Mouse (Mus musculus) 3T3-L1 (cell line): ENCODE measurements around the gene Fam219a.

Experiments used
- DNase-seq: peaks from one replicate; pipeline ENCODE4 v3.0.0-alpha.2; 2015; ENCODE audit warnings: low read depth, low spot score

Gene Fam219a

GRCm38 (mm10) chr4:41569411-41569885, at the start of gene Fam219a, which contains the start of gene Dnaic1:
Gene Fam219a, minus strand, starts transcription at chr4:41569538.
Gene Dnaic1, plus strand, starts transcription at chr4:41569775.
- peak; percentile 98 for DNase-seq

DNA sequence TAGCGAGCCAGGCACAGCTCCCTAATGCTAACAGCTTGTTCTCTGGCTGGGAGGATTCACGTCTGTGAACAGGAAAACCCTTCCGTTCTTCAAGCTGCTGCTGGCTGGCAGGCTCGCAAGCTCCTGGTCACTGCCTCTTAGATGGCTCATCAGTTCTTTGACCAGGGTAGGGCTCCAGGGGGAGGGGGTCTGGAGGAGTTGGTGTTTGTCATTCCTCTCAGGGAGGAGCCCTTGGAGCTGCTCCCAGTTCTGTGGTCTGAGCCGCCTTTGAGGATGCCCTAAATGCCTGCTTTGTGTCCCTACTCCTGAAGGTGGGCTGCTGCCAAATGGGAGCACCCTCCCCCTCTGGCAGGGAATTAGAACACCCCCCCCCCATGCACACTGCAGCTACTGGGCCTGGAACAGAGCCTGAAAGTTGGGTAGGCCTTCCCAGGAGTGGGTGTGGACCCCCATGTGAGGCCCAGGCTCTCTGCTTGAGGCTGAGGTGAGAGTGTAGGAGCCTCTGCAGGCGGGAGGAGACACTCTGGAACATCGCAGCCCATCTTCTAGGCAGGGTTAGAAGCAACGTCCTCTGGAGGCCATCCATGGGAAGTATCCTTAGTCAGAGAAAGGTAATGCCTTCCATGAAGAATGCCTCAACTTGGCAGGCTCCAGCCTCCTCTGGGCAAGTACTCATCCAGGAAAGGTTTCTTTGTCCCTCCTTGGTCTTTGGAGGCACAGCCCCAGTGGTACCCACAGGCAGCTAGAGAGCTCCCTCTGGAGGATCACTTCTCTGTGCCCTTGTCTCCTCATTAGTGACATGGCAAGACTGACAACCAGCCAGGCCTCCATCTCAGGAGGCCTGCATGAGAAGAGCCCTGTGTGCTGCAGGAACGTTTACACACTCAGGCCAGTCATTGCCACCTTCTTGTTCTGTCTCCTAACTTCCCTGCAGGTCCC, 46.6 kb upstream of the Fam219a start:
- peak; percentile 50 for DNase-seq

DNA sequence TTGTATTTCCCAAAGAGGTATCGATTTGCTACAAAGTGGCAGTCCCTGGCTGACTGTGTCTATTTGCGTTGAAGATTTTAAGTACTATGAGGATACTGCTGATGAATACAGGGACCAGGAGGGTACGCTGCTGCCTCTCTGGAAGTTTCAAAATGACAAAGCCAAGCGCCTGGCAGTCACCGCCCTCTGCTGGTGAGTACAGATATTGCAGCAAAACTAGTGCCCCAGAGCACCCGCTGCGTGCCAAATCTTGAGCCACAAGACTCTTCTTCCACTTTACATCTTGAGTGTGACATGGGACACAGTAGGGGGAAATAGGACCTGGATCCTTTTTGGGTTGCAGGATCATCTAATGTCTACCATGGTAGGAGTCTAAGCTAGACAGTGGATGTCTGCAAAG, 44.8 kb upstream of the Fam219a start:
- DNase-seq, result peak; percentile 81

- no peak for DNase-seq
Observed at GRCm38 (mm10) chr4:41612166-41612565, 42.8 kb upstream of the Fam219a start.

GRCm38 (mm10) chr4:41610594-41610980, 41.2 kb upstream of the Fam219a start:
- DNase-seq, result no peak

DNA sequence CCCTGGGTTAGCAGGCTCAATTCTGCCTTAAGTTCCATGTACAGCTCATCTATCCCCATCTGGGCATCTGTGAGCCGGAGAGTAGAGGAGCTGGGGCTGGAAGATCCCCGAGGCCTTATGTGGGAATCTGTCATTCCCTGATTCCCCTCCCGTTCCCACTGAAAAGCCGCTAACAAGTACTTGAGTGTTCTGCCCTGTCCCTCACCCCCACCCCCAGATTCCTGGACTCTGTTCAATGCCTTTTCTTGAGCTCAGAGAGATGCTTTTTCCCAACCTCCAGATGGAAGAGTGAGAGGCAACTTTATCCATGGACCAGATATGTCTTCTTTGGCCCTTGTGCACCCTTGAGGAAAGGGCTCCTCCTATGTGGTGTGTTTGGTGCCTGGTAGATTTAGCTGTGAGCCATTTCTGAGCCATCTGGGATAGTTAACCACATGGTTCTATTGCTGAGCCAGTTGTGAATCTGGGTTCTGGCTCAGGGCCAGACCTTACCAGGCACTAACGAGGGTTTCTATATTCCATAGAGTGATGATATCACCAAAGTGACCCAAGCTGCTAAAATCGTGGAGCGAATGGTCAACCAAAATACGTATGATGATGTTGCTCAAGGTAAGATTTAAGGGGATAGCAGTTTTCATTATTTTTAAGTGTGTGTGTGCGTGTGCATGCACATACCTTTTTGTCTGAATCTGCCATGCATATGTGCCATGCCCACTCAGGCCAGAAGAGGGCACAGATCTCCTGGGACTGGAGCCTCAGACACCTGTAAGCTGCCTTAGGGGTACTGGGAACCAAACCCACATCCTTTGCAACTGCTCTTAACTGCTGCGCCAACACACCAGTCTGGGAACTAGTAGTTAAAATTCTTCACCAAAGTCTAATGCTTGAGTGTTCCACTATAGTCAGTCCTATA, 40.6 kb upstream of the Fam219a start:
- DNase-seq, result no peak

- DNase-seq, result peak; percentile 71
Observed at GRCm38 (mm10) chr4:41606784-41607183, 37.4 kb upstream of the Fam219a start.

GRCm38 (mm10) chr4:41604476-41605396, 35.4 kb upstream of the Fam219a start:
- peak; percentile 14 for DNase-seq

- no peak for DNase-seq
Observed at GRCm38 (mm10) chr4:41602818-41603217, 33.5 kb upstream of the Fam219a start.

- no peak for DNase-seq
Observed at GRCm38 (mm10) chr4:41583353-41583752, 14.0 kb upstream of the Fam219a start.

DNA sequence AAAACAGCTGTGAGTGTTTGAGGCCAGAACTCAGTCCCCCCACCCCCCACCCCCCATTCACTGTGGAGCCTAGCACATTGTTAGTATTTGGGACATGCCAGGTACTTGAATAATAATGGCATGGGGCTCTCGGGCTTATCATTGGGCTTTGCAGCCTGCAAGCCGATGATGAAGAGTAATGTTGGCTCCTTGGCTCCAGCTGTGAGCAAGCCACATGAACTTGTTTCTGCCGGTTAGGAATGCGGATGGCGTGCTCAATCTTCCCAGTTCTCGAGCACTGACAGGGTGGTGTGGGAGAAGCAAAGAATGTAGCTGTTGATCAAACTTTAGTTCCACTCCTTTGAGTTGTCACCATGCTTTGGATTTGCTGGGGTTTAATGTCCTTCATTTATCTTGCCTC, 6.6 kb upstream of the Fam219a start:
- DNase-seq, result no peak

DNA sequence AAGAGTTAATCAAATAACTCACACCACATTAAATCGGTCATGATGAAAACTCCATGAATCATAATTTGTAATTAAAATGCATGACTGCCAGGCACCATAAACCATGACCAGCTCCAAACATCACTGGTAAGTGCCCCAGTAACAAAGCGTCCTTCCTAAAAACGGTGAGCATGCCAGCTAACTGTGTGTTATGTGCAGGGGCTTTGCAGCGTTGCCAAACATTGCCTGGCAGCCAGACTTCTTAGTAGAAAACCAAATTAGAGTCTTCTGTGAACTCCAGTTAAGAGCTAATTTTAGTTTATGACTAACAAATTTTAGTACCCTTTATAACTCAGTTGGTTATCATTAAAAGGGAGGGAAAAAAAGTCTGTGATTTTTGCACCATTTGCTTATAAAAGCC, 4.2 kb upstream of the Fam219a start:
- DNase-seq, result no peak

DNA sequence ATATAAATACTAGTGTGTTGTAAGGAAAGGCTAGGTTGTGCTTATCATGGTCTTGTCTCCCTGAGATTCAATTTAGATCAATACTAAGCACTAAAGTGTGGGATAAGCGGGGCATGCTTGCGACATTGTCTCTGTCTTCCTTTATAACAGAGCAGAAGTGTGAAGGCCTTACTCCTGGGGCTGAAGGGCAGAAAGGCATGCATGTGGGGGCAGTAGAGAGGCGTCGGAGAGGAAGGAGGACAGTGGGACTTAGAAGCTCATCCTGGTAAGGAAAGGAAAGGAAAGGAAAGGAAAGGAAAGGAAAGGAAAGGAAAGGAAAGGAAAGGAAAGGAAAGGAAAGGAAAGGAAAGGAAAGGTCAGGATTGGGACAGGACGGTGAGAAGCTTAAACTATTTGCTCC, 2.2 kb upstream of the Fam219a start:
- DNase-seq, result peak; percentile 43

GRCm38 (mm10) chr4:41568682-41569410, 492 bp downstream of the Fam219a start:
- peak; percentile 55 for DNase-seq

DNA sequence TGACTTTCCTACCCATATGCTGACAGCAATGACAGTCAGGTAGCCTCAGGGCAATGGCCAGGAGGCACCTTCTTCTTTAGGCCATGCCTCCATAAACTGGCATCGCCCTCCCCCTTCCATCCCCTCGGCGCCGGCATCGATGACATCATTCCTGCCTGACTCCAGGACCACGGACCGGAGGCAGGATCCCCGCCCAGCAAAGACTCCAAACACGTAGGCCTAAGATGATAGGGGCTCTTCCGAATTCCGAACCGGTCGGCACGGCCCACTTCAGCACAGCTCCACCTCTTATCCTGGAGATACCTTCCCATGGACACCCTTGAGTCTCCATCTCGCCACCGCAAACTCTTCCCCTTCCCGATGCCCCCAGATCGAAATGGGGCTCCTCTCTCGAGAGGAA, 1.1 kb downstream of the Fam219a start:
- peak; percentile 78 for DNase-seq

- DNase-seq, result no peak
Observed at GRCm38 (mm10) chr4:41566123-41566522, 3.2 kb downstream of the Fam219a start.

GRCm38 (mm10) chr4:41563297-41563696, 6.0 kb downstream of the Fam219a start:
- no peak for DNase-seq

- no peak for DNase-seq
Observed at GRCm38 (mm10) chr4:41557092-41557491, 12.2 kb downstream of the Fam219a start.

GRCm38 (mm10) chr4:41556311-41556953, 12.9 kb downstream of the Fam219a start:
- no peak for DNase-seq
